Mouse (Mus musculus): ENCODE data around the gene March4. TPM values are rescaled to one million over a fixed set of nuclear protein-coding genes. Genes with fewer than 3 reads are reported as not detected.

Gene March4
- polyA plus RNA-seq, 1 experiment: 0.01 TPM

DNA sequence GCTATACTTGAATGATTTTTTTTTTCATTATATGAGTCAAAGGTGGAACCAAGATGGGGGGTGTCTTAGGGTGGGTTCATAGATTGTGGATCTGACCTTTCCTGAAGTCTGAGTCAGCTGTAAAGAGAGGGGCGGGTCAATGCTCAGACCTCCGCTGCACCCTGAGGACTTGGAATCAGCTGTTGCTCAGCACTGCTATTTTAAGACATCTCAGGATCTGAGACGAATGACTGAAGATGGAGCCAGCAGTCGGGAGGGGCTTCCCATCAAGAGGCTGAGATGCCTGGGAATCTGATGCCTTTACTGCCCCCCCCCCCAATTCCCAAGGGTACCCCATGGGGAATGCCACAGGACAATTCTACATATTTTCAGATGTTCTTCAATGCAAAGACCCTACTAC, 85.9 kb downstream of the March4 start:
- Histone ChIP-seq H3ac (ENCODE audit: control insufficient read depth, insufficient read length) (no peak overlapping the region), H3K4me3 (no peak overlapping the region), H3K79me2 (ENCODE audit: control insufficient read depth, insufficient read depth) (no peaks in the 10 kb centered on the region), H3K27me3 (ENCODE audit: control insufficient read depth, insufficient read depth, insufficient read length) (no peaks in the 10 kb centered on the region), H3K4me2 (ENCODE audit: low read depth) (peak overlapping the region; percentile 37), H3K36me3 (ENCODE audit: control insufficient read depth, insufficient read depth) (no peaks in the 10 kb centered on the region)
- TF ChIP-seq MYOD1 (IDR thresholded peaks at IDR 0.05; ENCODE audit: control insufficient read depth in 1 of 3, insufficient read length in 2 of 3, low read depth in 2 of 3) (peak in 2 of 3 experiments; percentile 58 to 76), MYOG (IDR thresholded peaks at IDR 0.05; ENCODE audit: control insufficient read depth in 1 of 3, insufficient read depth in 1 of 3, insufficient read length in 2 of 3, low read depth in 2 of 3) (peak in 2 of 3 experiments; percentile 65 to 72), E2F4 (IDR thresholded peaks at IDR 0.05; ENCODE audit: insufficient read depth) (no peak)

DNA sequence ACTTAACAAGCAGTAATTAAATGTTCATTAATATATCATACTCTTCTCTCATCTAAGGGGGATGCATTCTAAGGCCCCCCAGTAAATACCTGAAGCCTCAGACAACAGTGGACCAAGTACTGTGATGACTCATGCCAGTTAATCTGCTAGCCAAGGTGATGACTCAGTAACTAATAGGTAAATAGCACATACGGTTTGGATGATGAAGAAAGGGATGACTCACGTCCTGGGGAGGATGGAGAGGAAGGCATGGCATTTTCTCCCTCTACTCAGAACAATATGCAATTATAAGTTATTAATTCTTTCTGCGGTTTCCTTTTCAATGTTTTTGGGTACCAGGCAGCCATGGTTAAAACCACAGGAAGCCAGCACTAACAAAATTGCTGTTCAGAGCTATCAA, 87.0 kb downstream of the March4 start:
- H3K79me2 ChIP-seq (ENCODE audit: control insufficient read depth, insufficient read depth): no peaks in the 10 kb centered on the region
- no peaks in the 10 kb centered on the region for H3K27me3 ChIP-seq (ENCODE audit: control insufficient read depth, insufficient read depth, insufficient read length)
- no peak for TF ChIP-seq TCF12 (IDR thresholded peaks at IDR 0.05; ENCODE audit: insufficient read depth, poor library complexity, severe bottlenecking)
- TF ChIP-seq POLR2AphosphoS2 (IDR thresholded peaks at IDR 0.05; ENCODE audit: insufficient read length, low read depth): no peak
- TF ChIP-seq CEBPB (IDR thresholded peaks at IDR 0.05; ENCODE audit: insufficient read depth, poor library complexity, severe bottlenecking): no peak
- no peak for TF ChIP-seq TCF3 (IDR thresholded peaks at IDR 0.05; ENCODE audit: insufficient read length, low read depth)
- TF ChIP-seq MAX (IDR thresholded peaks at IDR 0.05; ENCODE audit: low read depth): no peak
- no peak for TF ChIP-seq E2F4 (IDR thresholded peaks at IDR 0.05; ENCODE audit: insufficient read depth)
- TF ChIP-seq SRF (IDR thresholded peaks at IDR 0.05; ENCODE audit: control insufficient read depth, insufficient read length, low read depth): no peak
- TF ChIP-seq USF1 (IDR thresholded peaks at IDR 0.05; ENCODE audit: low read depth): no peak
- no peak for TF ChIP-seq MYOD1 (IDR thresholded peaks at IDR 0.05; ENCODE audit: control insufficient read depth in 1 of 3, insufficient read length in 2 of 3, low read depth in 2 of 3)
- TF ChIP-seq MYOG (IDR thresholded peaks at IDR 0.05; ENCODE audit: control insufficient read depth in 1 of 3, insufficient read depth in 1 of 3, insufficient read length in 2 of 3, low read depth in 2 of 3): no peak
- no peak for TF ChIP-seq REST (IDR thresholded peaks at IDR 0.05; ENCODE audit: insufficient read depth, insufficient read length)
- no peak for TF ChIP-seq POLR2A (IDR thresholded peaks at IDR 0.05; ENCODE audit: insufficient read length, low read depth)
- H3ac ChIP-seq (ENCODE audit: control insufficient read depth, insufficient read length): no peak overlapping the region
- H3K4me2 ChIP-seq (ENCODE audit: low read depth): peak overlapping the region; percentile 37
- no peaks in the 10 kb centered on the region for H3K36me3 ChIP-seq (ENCODE audit: control insufficient read depth, insufficient read depth)
- no peak overlapping the region for H3K4me3 ChIP-seq

DNA sequence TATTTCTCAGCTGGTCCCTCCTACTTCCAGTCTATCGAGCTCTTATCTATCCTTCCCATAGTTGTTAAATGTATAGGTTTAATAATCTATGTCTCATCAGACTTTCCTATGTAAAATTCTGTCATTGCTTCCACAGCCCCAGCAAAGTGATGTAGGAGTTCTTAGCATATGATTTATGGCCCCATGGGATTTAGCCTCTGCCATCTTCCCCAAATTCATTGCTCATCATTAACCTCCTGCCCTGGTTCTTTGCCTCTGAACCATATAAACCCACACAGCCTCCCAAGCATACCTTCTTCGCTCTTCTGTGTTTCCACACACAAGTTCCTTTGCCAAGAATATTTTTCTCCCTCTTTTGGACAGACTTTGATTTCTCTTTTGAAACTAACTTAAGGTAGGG, 94.0 kb downstream of the March4 start:
- Histone ChIP-seq H3K4me2 (ENCODE audit: low read depth) (no peak overlapping the region), H3ac (ENCODE audit: control insufficient read depth, insufficient read length) (no peak overlapping the region), H3K4me3 (no peak overlapping the region), H3K79me2 (ENCODE audit: control insufficient read depth, insufficient read depth) (no peaks in the 10 kb centered on the region), H3K27me3 (ENCODE audit: control insufficient read depth, insufficient read depth, insufficient read length) (no peaks in the 10 kb centered on the region), H3K36me3 (ENCODE audit: control insufficient read depth, insufficient read depth) (no peaks in the 10 kb centered on the region)
- no peak for TF ChIP-seq POLR2AphosphoS2 (IDR thresholded peaks at IDR 0.05; ENCODE audit: insufficient read length, low read depth)
- no peak for TF ChIP-seq MYOG (IDR thresholded peaks at IDR 0.05; ENCODE audit: control insufficient read depth in 1 of 3, insufficient read depth in 1 of 3, insufficient read length in 2 of 3, low read depth in 2 of 3)
- no peak for TF ChIP-seq CEBPB (IDR thresholded peaks at IDR 0.05; ENCODE audit: insufficient read depth, poor library complexity, severe bottlenecking)
- TF ChIP-seq E2F4 (IDR thresholded peaks at IDR 0.05; ENCODE audit: insufficient read depth): no peak
- no peak for TF ChIP-seq MAX (IDR thresholded peaks at IDR 0.05; ENCODE audit: low read depth)
- TF ChIP-seq TCF12 (IDR thresholded peaks at IDR 0.05; ENCODE audit: insufficient read depth, poor library complexity, severe bottlenecking): no peak
- TF ChIP-seq SRF (IDR thresholded peaks at IDR 0.05; ENCODE audit: control insufficient read depth, insufficient read length, low read depth): no peak
- no peak for TF ChIP-seq USF1 (IDR thresholded peaks at IDR 0.05; ENCODE audit: low read depth)
- TF ChIP-seq POLR2A (IDR thresholded peaks at IDR 0.05; ENCODE audit: insufficient read length, low read depth): no peak
- no peak for TF ChIP-seq MYOD1 (IDR thresholded peaks at IDR 0.05; ENCODE audit: control insufficient read depth in 1 of 3, insufficient read length in 2 of 3, low read depth in 2 of 3)
- TF ChIP-seq REST (IDR thresholded peaks at IDR 0.05; ENCODE audit: insufficient read depth, insufficient read length): no peak
- no peak for TF ChIP-seq TCF3 (IDR thresholded peaks at IDR 0.05; ENCODE audit: insufficient read length, low read depth)

DNA sequence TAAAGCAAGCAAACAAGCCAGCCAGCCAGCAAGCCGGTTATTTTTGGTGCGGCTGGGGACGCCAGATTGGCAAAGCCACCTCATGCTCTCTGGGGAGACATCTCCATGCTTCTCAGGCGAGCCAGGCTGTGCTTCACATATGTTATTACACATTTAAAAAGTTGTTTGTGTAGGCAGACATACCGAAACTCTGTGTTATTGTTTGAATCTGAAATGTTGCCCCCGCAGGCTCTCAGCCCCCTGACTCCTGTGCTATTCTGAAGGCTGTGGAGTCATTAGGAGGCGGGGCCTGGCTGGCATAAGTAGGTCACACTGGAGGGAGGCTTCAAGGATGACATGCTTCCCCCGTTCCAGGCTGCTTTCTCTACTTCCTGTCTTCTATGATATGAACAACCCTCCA, 97.6 kb downstream of the March4 start:
- Histone ChIP-seq H3K79me2 (ENCODE audit: control insufficient read depth, insufficient read depth) (no peaks in the 10 kb centered on the region), H3K4me3 (no peak overlapping the region), H3K36me3 (ENCODE audit: control insufficient read depth, insufficient read depth) (no peaks in the 10 kb centered on the region), H3K4me2 (ENCODE audit: low read depth) (peak overlapping the region; percentile 27), H3K27me3 (ENCODE audit: control insufficient read depth, insufficient read depth, insufficient read length) (no peaks in the 10 kb centered on the region), H3ac (ENCODE audit: control insufficient read depth, insufficient read length) (no peak overlapping the region)
- TF ChIP-seq MAX (IDR thresholded peaks at IDR 0.05; ENCODE audit: low read depth) (no peak), SRF (IDR thresholded peaks at IDR 0.05; ENCODE audit: control insufficient read depth, insufficient read length, low read depth) (no peak), CEBPB (IDR thresholded peaks at IDR 0.05; ENCODE audit: insufficient read depth, poor library complexity, severe bottlenecking) (no peak), TCF3 (IDR thresholded peaks at IDR 0.05; ENCODE audit: insufficient read length, low read depth) (no peak), E2F4 (IDR thresholded peaks at IDR 0.05; ENCODE audit: insufficient read depth) (no peak), POLR2AphosphoS2 (IDR thresholded peaks at IDR 0.05; ENCODE audit: insufficient read length, low read depth) (no peak), USF1 (IDR thresholded peaks at IDR 0.05; ENCODE audit: low read depth) (no peak), REST (IDR thresholded peaks at IDR 0.05; ENCODE audit: insufficient read depth, insufficient read length) (no peak), POLR2A (IDR thresholded peaks at IDR 0.05; ENCODE audit: insufficient read length, low read depth) (no peak), MYOD1 (IDR thresholded peaks at IDR 0.05; ENCODE audit: control insufficient read depth in 1 of 3, insufficient read length in 2 of 3, low read depth in 2 of 3) (no peak), MYOG (IDR thresholded peaks at IDR 0.05; ENCODE audit: control insufficient read depth in 1 of 3, insufficient read depth in 1 of 3, insufficient read length in 2 of 3, low read depth in 2 of 3) (no peak), TCF12 (IDR thresholded peaks at IDR 0.05; ENCODE audit: insufficient read depth, poor library complexity, severe bottlenecking) (no peak)

GRCm38 (mm10) chr1:72436967-72437366, 99.8 kb downstream of the March4 start:
- no peaks in the 10 kb centered on the region for H3K36me3 ChIP-seq (ENCODE audit: control insufficient read depth, insufficient read depth)
- H3K4me3 ChIP-seq: no peak overlapping the region
- no peaks in the 10 kb centered on the region for H3K79me2 ChIP-seq (ENCODE audit: control insufficient read depth, insufficient read depth)
- H3K4me2 ChIP-seq (ENCODE audit: low read depth): no peak overlapping the region
- H3ac ChIP-seq (ENCODE audit: control insufficient read depth, insufficient read length): no peak overlapping the region
- H3K27me3 ChIP-seq (ENCODE audit: control insufficient read depth, insufficient read depth, insufficient read length): no peaks in the 10 kb centered on the region
- TF ChIP-seq E2F4 (IDR thresholded peaks at IDR 0.05; ENCODE audit: insufficient read depth): no peak
- no peak for TF ChIP-seq MYOG (IDR thresholded peaks at IDR 0.05; ENCODE audit: control insufficient read depth in 1 of 3, insufficient read depth in 1 of 3, insufficient read length in 2 of 3, low read depth in 2 of 3)
- no peak for TF ChIP-seq POLR2AphosphoS2 (IDR thresholded peaks at IDR 0.05; ENCODE audit: insufficient read length, low read depth)
- TF ChIP-seq TCF12 (IDR thresholded peaks at IDR 0.05; ENCODE audit: insufficient read depth, poor library complexity, severe bottlenecking): no peak
- TF ChIP-seq CEBPB (IDR thresholded peaks at IDR 0.05; ENCODE audit: insufficient read depth, poor library complexity, severe bottlenecking): no peak
- TF ChIP-seq MYOD1 (IDR thresholded peaks at IDR 0.05; ENCODE audit: control insufficient read depth in 1 of 3, insufficient read length in 2 of 3, low read depth in 2 of 3): no peak
- no peak for TF ChIP-seq SRF (IDR thresholded peaks at IDR 0.05; ENCODE audit: control insufficient read depth, insufficient read length, low read depth)
- TF ChIP-seq USF1 (IDR thresholded peaks at IDR 0.05; ENCODE audit: low read depth): no peak
- TF ChIP-seq TCF3 (IDR thresholded peaks at IDR 0.05; ENCODE audit: insufficient read length, low read depth): no peak
- TF ChIP-seq REST (IDR thresholded peaks at IDR 0.05; ENCODE audit: insufficient read depth, insufficient read length): no peak
- TF ChIP-seq MAX (IDR thresholded peaks at IDR 0.05; ENCODE audit: low read depth): no peak
- no peak for TF ChIP-seq POLR2A (IDR thresholded peaks at IDR 0.05; ENCODE audit: insufficient read length, low read depth)

Measured in myocyte (in vitro differentiated cells).